Mouse (Mus musculus) hematopoietic stem cell, adult 5-6 weeks (primary cell): Measurements from ENCODE around the gene Sh3bgrl. TPM values are rescaled to one million over a fixed set of nuclear protein-coding genes. Genes with fewer than 3 reads are reported as not detected.

Experiments used
- ATAC-seq, 2 experiments: fragments of 125-278 bp in 1 of 2; replicated peaks in 1 of 2; 2 replicates each; pipeline ENCODE4 v1.8.0; 2016 to 2017; ENCODE audit warnings: inconsistent platforms in 2 of 2, mild to moderate bottlenecking in 2 of 2, moderate number of reproducible peaks in 2 of 2, low read depth in 1 of 2, moderate TSS enrichment in 1 of 2; ENCODE audit not compliant: low FRiP score in 2 of 2, poor library complexity in 2 of 2, severe bottlenecking in 2 of 2, insufficient read depth in 1 of 2, low TSS enrichment in 1 of 2
- total RNA-seq: library from RNA; stranded (forward); fragments of 172-1452, 232-1000 nt; gene quantifications from 2 replicates; pipeline ENCODE4 v1.2.3, GENCODE M21; 2017

Sh3bgrl gene
- total RNA-seq, 1 experiment from 2014 or later: 149 TPM

GRCm38 (mm10) chrX:109123762-109124161 is 28.6 kb downstream of the Sh3bgrl start:
- ATAC-seq: no peak

GRCm38 (mm10) chrX:109126847-109127246 is 31.7 kb downstream of the Sh3bgrl start:
- no peak for ATAC-seq

- ATAC-seq: no peak
These were observed 32.5 kb downstream of the Sh3bgrl start for GRCm38 (mm10) chrX:109127551-109128088.

- no peak for ATAC-seq
These were observed 34.9 kb downstream of the Sh3bgrl start for GRCm38 (mm10) chrX:109130066-109130465.

- no peak for ATAC-seq
These were observed 36.7 kb downstream of the Sh3bgrl start for GRCm38 (mm10) chrX:109131834-109132233.

GRCm38 (mm10) chrX:109132463-109132862 is 37.3 kb downstream of the Sh3bgrl start:
- no peak for ATAC-seq

- no peak for ATAC-seq
These were observed 38.3 kb downstream of the Sh3bgrl start for GRCm38 (mm10) chrX:109133500-109133899.

GRCm38 (mm10) chrX:109136306-109136705 is 41.1 kb downstream of the Sh3bgrl start:
- no peak for ATAC-seq

- ATAC-seq: no peak
These were observed 41.7 kb downstream of the Sh3bgrl start for GRCm38 (mm10) chrX:109136820-109137219.

GRCm38 (mm10) chrX:109137295-109137694 is 42.1 kb downstream of the Sh3bgrl start:
- ATAC-seq: no peak

GRCm38 (mm10) chrX:109141337-109141870 is 46.2 kb downstream of the Sh3bgrl start:
- no peak for ATAC-seq

GRCm38 (mm10) chrX:109142281-109142680 is 47.1 kb downstream of the Sh3bgrl start:
- ATAC-seq: no peak

- no peak for ATAC-seq
These were observed 50.6 kb downstream of the Sh3bgrl start for GRCm38 (mm10) chrX:109145779-109146178.

- ATAC-seq: no peak
These were observed 51.9 kb downstream of the Sh3bgrl start for GRCm38 (mm10) chrX:109147108-109147507.

- ATAC-seq: no peak
These were observed 56.1 kb downstream of the Sh3bgrl start for GRCm38 (mm10) chrX:109151228-109151627.

- ATAC-seq: no peak
These were observed 65.2 kb downstream of the Sh3bgrl start for GRCm38 (mm10) chrX:109160326-109160725.

- no peak for ATAC-seq
These were observed 65.7 kb downstream of the Sh3bgrl start for GRCm38 (mm10) chrX:109160901-109161300.

GRCm38 (mm10) chrX:109175038-109175437 is 79.9 kb downstream of the Sh3bgrl start:
- ATAC-seq: peak; percentile 56 to 66

GRCm38 (mm10) chrX:109175470-109175869 is 80.3 kb downstream of the Sh3bgrl start:
- no peak for ATAC-seq
